Comparison of ENCODE assay signal across 8 mouse cellular contexts in genomic region chr6:34609892-34610829, GRCm38 (mm10). TPM values are rescaled to one million over a fixed set of nuclear protein-coding genes. Genes with fewer than 3 reads are reported as not detected.
DNase-seq lines count a peak whose midpoint lies in the region; ATAC-seq lines count a peak whose summit lies in the region.

No protein-coding gene starts in this region.

- H3K36me3 ChIP-seq in liver, embryonic 15.5 days (replicated peaks), result no peaks in the 10 kb centered on the region

- no peak overlapping the region for H3K4me3 ChIP-seq in liver, embryonic 15.5 days (replicated peaks)

- peak; percentile 65 for DNase-seq in 3134 (ENCODE audit: extremely low read depth, insufficient read length, low spot score)
- peak; percentile 85 for DNase-seq in Muller cell, postnatal 12 days (ENCODE audit: inconsistent ontology term)
- DNase-seq in gastrocnemius, adult 8-10 months (ENCODE audit: low spot score in 2 of 2), result peak; percentile 29 to 60
- DNase-seq in induced T-regulatory cell, adult 2 months (ENCODE audit: low read depth), result peak; percentile 2
- no peak for DNase-seq in natural killer cell, adult 2 months (ENCODE audit: low spot score in 2 of 2)
- no peak for DNase-seq in MN1 (ENCODE audit: low spot score)
- DNase-seq in spleen, postnatal 36 days (ENCODE audit: low spot score in 2 of 2), result no peak

- no peaks in the 10 kb centered on the region for H3K9me3 ChIP-seq in liver, embryonic 15.5 days (replicated peaks)

- peak overlapping the region; percentile 9; the same call in 1 of the 2 replicates for H3K27ac ChIP-seq in liver, embryonic 15.5 days (replicated peaks)

- H3K9ac ChIP-seq in liver, embryonic 15.5 days, result no peak overlapping the region

- peaks cover 14% of the 10 kb centered on the region; the same call in 1 of the 2 replicates for H3K4me1 ChIP-seq in liver, embryonic 15.5 days (replicated peaks)

- peak; percentile 60 for ATAC-seq in liver, embryonic 15.5 days (ENCODE audit: insufficient read depth)

- H3K27me3 ChIP-seq in liver, embryonic 15.5 days, result no peaks in the 10 kb centered on the region

- H3K4me2 ChIP-seq in liver, embryonic 15.5 days, result peak overlapping the region; percentile 33

- WGBS in liver, embryonic 15.5 days (ENCODE audit: insufficient replicate concordance), result 11% methylated on average over 24 of the region's 24 CpGs

RNA-seq across cellular contexts. Expression of gene Cald1, which starts 11.9 kb away (rescaled TPM):
- 10 to 100 TPM; 11.5 to 27.6 (median 19.1) TPM for total RNA-seq in gastrocnemius, adult 8-10 months (2022)
- 58.0 and 63.2 TPM in 2 replicates for polyA plus RNA-seq in liver, embryonic 15.5 days (2015; fragmentation: Nextera tagmentation; extraction: Ambion mirVana)

Comparison
In these comparisons a context has a peak if more than half of its experiments do, and no peak if none do; other contexts are left out.
1. DNase-seq: peak in 3134 (single experiment), Muller cell, postnatal 12 days (single experiment), gastrocnemius, adult 8-10 months (2 of 2) and induced T-regulatory cell, adult 2 months (single experiment); none in natural killer cell, adult 2 months (0 of 2), MN1 (single experiment) and spleen, postnatal 36 days (0 of 2).